Mouse (Mus musculus) ES-E14 (cell line): ENCODE measurements at regions not wholly inside any gene's neighbourhood (a gene's known extent, or its start where the extent isn't known, plus 50 kb on each side); places are given as distances from the start of the nearest gene placed in this dataset.

Source experiments
- CHD2 ChIP-seq: IDR thresholded peaks from 2 replicates; pipeline ENCODE4 v1.6.1; 2014; ENCODE audit warnings: mild to moderate bottlenecking, low read depth, low read length, inconsistent platforms
- HCFC1 ChIP-seq: IDR thresholded peaks from 2 replicates; pipeline ENCODE4 v1.6.1; 2012; ENCODE audit warnings: low read length, inconsistent platforms, borderline replicate concordance; ENCODE audit not compliant: insufficient read depth
- MAFK ChIP-seq: IDR thresholded peaks from 2 replicates; pipeline ENCODE4 v1.6.1; 2014; ENCODE audit warnings: mild to moderate bottlenecking, low read depth, low read length, inconsistent platforms; ENCODE audit not compliant: insufficient read depth

DNA sequence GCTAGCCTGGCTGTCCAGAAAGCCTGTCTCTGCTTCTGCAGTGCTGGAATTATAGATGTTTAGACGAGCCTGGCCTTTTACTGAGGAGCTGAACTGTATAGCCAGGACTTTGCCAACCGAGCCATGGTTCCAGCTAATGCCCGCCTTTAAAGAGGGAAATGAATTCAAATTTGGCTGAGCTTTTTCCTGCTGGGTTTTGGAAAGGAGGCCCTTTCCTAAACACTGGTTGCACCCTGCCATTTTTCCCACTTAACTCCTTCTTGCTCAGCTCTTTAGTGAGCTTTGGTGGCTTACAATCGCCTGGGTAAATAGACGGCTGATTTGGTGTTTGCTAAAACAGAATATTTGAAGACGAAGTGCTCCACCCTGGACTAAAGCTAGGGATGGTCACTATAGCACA is 161.9 kb downstream of the Tex36 start:
- TF ChIP-seq HCFC1 (no peak), MAFK (no peak), CHD2 (no peak)
